Mouse (Mus musculus): ENCODE measurements around the gene Setd5. TPM values are rescaled to one million over a fixed set of nuclear protein-coding genes. Genes with fewer than 3 reads are reported as not detected.

The Setd5 gene
- total RNA-seq, 2 experiments from 2014 or later: 106 to 109 TPM

- DNase-seq (ENCODE audit: low spot score in 2 of 2): no peak
Observed at GRCm38 (mm10) chr6:113179195-113179733, 102.1 kb downstream of the Setd5 start.

GRCm38 (mm10) chr6:113184163-113184562, 107.0 kb downstream of the Setd5 start:
- no peak for DNase-seq (ENCODE audit: low spot score in 2 of 2)

GRCm38 (mm10) chr6:113184866-113185525, 107.8 kb downstream of the Setd5 start:
- DNase-seq (ENCODE audit: low spot score in 2 of 2): no peak

- DNase-seq (ENCODE audit: low spot score in 2 of 2): peak in 1 of 2 experiments; percentile 36
Observed at GRCm38 (mm10) chr6:113193765-113194460, 116.7 kb downstream of the Setd5 start.

DNA sequence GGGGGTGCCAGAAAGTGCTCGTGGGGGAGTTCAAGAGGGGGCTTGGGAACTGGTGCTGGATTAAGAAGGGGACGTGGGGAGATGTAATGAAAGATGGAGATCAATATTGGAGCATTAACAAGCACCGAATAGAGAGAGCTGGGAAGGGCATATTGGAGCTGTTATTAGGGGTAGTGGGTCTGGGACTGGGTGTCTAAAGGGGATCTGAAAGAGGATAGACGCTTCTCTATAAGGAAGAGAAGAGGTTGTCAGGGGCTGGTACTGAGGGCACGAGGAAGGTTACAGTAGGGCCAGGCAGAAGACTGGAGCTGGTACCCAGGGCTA, 117.3 kb downstream of the Setd5 start:
- DNase-seq (ENCODE audit: low spot score in 2 of 2): no peak

GRCm38 (mm10) chr6:113194841-113195595, 117.9 kb downstream of the Setd5 start, which contains the start of gene Lhfpl4:
Lhfpl4 (minus strand) TSS chr6:113195384.
- DNase-seq (ENCODE audit: low spot score in 2 of 2): no peak

DNA sequence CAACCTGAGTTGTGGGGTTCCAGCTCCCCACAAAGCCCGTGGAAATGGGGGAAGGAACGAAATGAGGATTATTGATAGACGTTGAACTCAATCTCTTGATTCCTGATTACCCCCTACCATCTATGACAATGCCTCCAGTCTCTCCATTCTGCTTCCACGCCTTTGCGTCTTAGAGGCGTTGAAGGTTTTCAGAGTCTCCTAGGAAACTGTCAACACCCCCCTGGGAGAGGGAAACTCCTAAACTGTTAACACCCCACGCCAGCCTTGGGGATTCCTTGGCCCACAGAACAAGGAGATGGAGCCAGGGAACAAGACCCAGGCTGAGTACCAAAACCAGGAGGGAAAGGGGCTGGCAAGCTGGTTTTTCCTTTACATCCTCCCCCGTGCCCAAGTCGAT, 118.4 kb downstream of the Setd5 start:
- no peak for DNase-seq (ENCODE audit: low spot score in 2 of 2)

Other genes with a start within 250 kb of the Setd5 start
- gene Srgap3, start 130.1 kb upstream of the Setd5 start, total RNA-seq (2021): 10 to 100 TPM; 15.6 to 20.3 TPM
- 10 to 100 TPM; 20.7 to 22.1 TPM for gene Thumpd3, start 31.1 kb upstream of the Setd5 start, total RNA-seq (2021)
- 1 to 10 TPM in 1 of 2 experiments, under 1 TPM in 1; 0.91 to 1.0 TPM for gene Lhfpl4, start 118.0 kb downstream of the Setd5 start, total RNA-seq (2021)
- gene Mtmr14, start 160.5 kb downstream of the Setd5 start, total RNA-seq (2021): 10 to 100 TPM; 15.5 to 16.9 TPM
- gene Cpne9, start 204.9 kb downstream of the Setd5 start, total RNA-seq (2021): under 1 TPM in 1 of 2 experiments, not detected in 1; 0.36 TPM
- 10 to 100 TPM; 20.9 to 25.5 TPM for gene Brpf1, start 229.8 kb downstream of the Setd5 start, total RNA-seq (2021)
- gene Ogg1, start 249.6 kb downstream of the Setd5 start, total RNA-seq (2021): 10 to 100 TPM in 1 of 2 experiments, 1 to 10 TPM in 1; 7.8 to 10.1 TPM